Mouse (Mus musculus): Measurements from ENCODE around the gene Lbhd2.

The Lbhd2 gene

GRCm38 (mm10) chr12:111406622-111407021, at the start of gene Lbhd2:
Gene Lbhd2, plus strand, starts transcription at chr12:111406809.
- in situ Hi-C loops (cut with MboI, MseI) = no loop called here

- in situ Hi-C loops (cut with MboI, MseI) = no loop called here
These were observed 45.9 kb upstream of the Lbhd2 start for GRCm38 (mm10) chr12:111360671-111361070.

- in situ Hi-C loops (cut with MboI, MseI) = no loop called here
These were observed 45.1 kb upstream of the Lbhd2 start for GRCm38 (mm10) chr12:111361319-111362098.

GRCm38 (mm10) chr12:111364234-111364633, 42.4 kb upstream of the Lbhd2 start:
- in situ Hi-C loops (cut with MboI, MseI) = no loop called here

- in situ Hi-C loops (cut with MboI, MseI) = no loop called here
These were observed 39.5 kb upstream of the Lbhd2 start for GRCm38 (mm10) chr12:111367065-111367464.

GRCm38 (mm10) chr12:111370249-111370648, 36.4 kb upstream of the Lbhd2 start:
- in situ Hi-C loops (cut with MboI, MseI) = no loop called here

GRCm38 (mm10) chr12:111371905-111372304, 34.7 kb upstream of the Lbhd2 start:
- in situ Hi-C loops (cut with MboI, MseI) = no loop called here

GRCm38 (mm10) chr12:111373411-111373810, 33.2 kb upstream of the Lbhd2 start:
- in situ Hi-C loops (cut with MboI, MseI) = no loop called here

- in situ Hi-C loops (cut with MboI, MseI) = no loop called here
These were observed 31.9 kb upstream of the Lbhd2 start for GRCm38 (mm10) chr12:111374727-111375126.

- in situ Hi-C loops (cut with MboI, MseI) = no loop called here
These were observed 31.1 kb upstream of the Lbhd2 start for GRCm38 (mm10) chr12:111375559-111375958.

GRCm38 (mm10) chr12:111376053-111376452, 30.6 kb upstream of the Lbhd2 start:
- in situ Hi-C loops (cut with MboI, MseI) = no loop called here

- in situ Hi-C loops (cut with MboI, MseI) = no loop called here
These were observed 29.7 kb upstream of the Lbhd2 start for GRCm38 (mm10) chr12:111376826-111377331.

- in situ Hi-C loops (cut with MboI, MseI) = no loop called here
These were observed 29.1 kb upstream of the Lbhd2 start, which contains the start of gene Cdc42bpb for GRCm38 (mm10) chr12:111377376-111377973. Gene Cdc42bpb, minus strand, starts transcription at chr12:111377718.

GRCm38 (mm10) chr12:111377986-111378490, 28.6 kb upstream of the Lbhd2 start:
- in situ Hi-C loops (cut with MboI, MseI) = no loop called here

- in situ Hi-C loops (cut with MboI, MseI) = no loop called here
These were observed 27.8 kb upstream of the Lbhd2 start for GRCm38 (mm10) chr12:111378812-111379211.

- in situ Hi-C loops (cut with MboI, MseI) = no loop called here
These were observed 20.5 kb upstream of the Lbhd2 start for GRCm38 (mm10) chr12:111385883-111386641.

- in situ Hi-C loops (cut with MboI, MseI) = no loop called here
These were observed 19.9 kb upstream of the Lbhd2 start for GRCm38 (mm10) chr12:111386642-111387120.

- in situ Hi-C loops (cut with MboI, MseI) = no loop called here
These were observed 19.5 kb upstream of the Lbhd2 start for GRCm38 (mm10) chr12:111387146-111387545.

- in situ Hi-C loops (cut with MboI, MseI) = no loop called here
These were observed 12.6 kb upstream of the Lbhd2 start for GRCm38 (mm10) chr12:111394008-111394407.

GRCm38 (mm10) chr12:111396997-111397396, 9.6 kb upstream of the Lbhd2 start:
- in situ Hi-C loops (cut with MboI, MseI) = no loop called here

- in situ Hi-C loops (cut with MboI, MseI) = loop anchor here (5.0 kb wide), 1 partner anchor 104 kb away; no protein-coding TSS in a partner anchor
These were observed 5.0 kb upstream of the Lbhd2 start for GRCm38 (mm10) chr12:111401454-111402184.

All from T-helper 2 cell (primary cell).